Mouse (Mus musculus): ENCODE data around the gene Pvr.

Gene Pvr

GRCm38 (mm10) chr7:19920506-19921261 is at the start of gene Pvr:
Gene Pvr (minus strand): TSS chr7:19921160.
- DNase-seq = peak; percentile 85

GRCm38 (mm10) chr7:19970196-19970595 is 49.2 kb upstream of the Pvr start:
- no peak for DNase-seq

GRCm38 (mm10) chr7:19969541-19970090 is 48.7 kb upstream of the Pvr start:
- no peak for DNase-seq

GRCm38 (mm10) chr7:19969106-19969505 is 48.1 kb upstream of the Pvr start:
- DNase-seq = no peak

- DNase-seq = peak; percentile 20
These were observed 44.1 kb upstream of the Pvr start, which contains the start of gene Ceacam20 for GRCm38 (mm10) chr7:19964985-19965579. Gene Ceacam20 (plus strand): TSS chr7:19965412.

GRCm38 (mm10) chr7:19962423-19962822 is 41.5 kb upstream of the Pvr start:
- DNase-seq = no peak

- DNase-seq = peak; percentile 82
These were observed 35.4 kb upstream of the Pvr start for GRCm38 (mm10) chr7:19956341-19956781.

- DNase-seq = no peak
These were observed 34.9 kb upstream of the Pvr start for GRCm38 (mm10) chr7:19955861-19956260.

GRCm38 (mm10) chr7:19953054-19953453 is 32.1 kb upstream of the Pvr start:
- DNase-seq = no peak

- DNase-seq = peak; percentile 37
These were observed 31.5 kb upstream of the Pvr start for GRCm38 (mm10) chr7:19952320-19952986.

- DNase-seq = no peak
These were observed 29.6 kb upstream of the Pvr start, which contains the start of gene Igsf23 for GRCm38 (mm10) chr7:19950589-19950988. Gene Igsf23 (minus strand): TSS chr7:19950756.

- DNase-seq = no peak
These were observed 29.0 kb upstream of the Pvr start for GRCm38 (mm10) chr7:19949996-19950395.

- DNase-seq = no peak
These were observed 28.0 kb upstream of the Pvr start for GRCm38 (mm10) chr7:19948956-19949355.

- no peak for DNase-seq
These were observed 25.0 kb upstream of the Pvr start for GRCm38 (mm10) chr7:19945821-19946515.

GRCm38 (mm10) chr7:19945201-19945600 is 24.2 kb upstream of the Pvr start:
- DNase-seq = no peak

GRCm38 (mm10) chr7:19944709-19945108 is 23.7 kb upstream of the Pvr start:
- DNase-seq = no peak

GRCm38 (mm10) chr7:19940256-19940655 is 19.3 kb upstream of the Pvr start:
- peak; percentile 34 for DNase-seq

- peak; percentile 83 for DNase-seq
These were observed 18.7 kb upstream of the Pvr start for GRCm38 (mm10) chr7:19939555-19940235.

GRCm38 (mm10) chr7:19937229-19937821 is 16.4 kb upstream of the Pvr start:
- DNase-seq = no peak

GRCm38 (mm10) chr7:19935961-19936360 is 15.0 kb upstream of the Pvr start:
- peak; percentile 47 for DNase-seq

- DNase-seq = no peak
These were observed 14.3 kb upstream of the Pvr start for GRCm38 (mm10) chr7:19935171-19935751.

All from kidney, adult 11 months (tissue).